Mouse (Mus musculus) activated CD4-positive, CD25-positive, alpha-beta regulatory T cell (primary cell): ENCODE results near the gene Mesd. TPM values are rescaled to one million over a fixed set of nuclear protein-coding genes. Genes with fewer than 3 reads are reported as not detected.

Experiments used
- polyA plus RNA-seq, 2 experiments: library from polyadenylated mRNA; unstranded; fragments of 100-300 nt; shearing (Covaris generic); gene quantifications; one replicate each; pipeline ENCODE4 v1.2.1; 2017

Mesd gene
- 10 to 100 TPM; 32.8 to 33.0 TPM for polyA plus RNA-seq

GRCm38 (mm10) chr7:83884021-83884658 lies at the start of gene Mesd, which contains the start of gene Tlnrd1:
Gene Mesd (plus strand): TSS chr7:83884466.
Gene Tlnrd1 (minus strand): TSS chr7:83884305.

Other genes starting within 250 kb of the Mesd start
- gene Il16, start 138.7 kb upstream of the Mesd start, polyA plus RNA-seq, result 100 to 1,000 TPM; 315 to 369 TPM
- under 1 TPM in 1 of 2 experiments, not detected in 1; 0.20 TPM for gene Cfap161, start 89.6 kb upstream of the Mesd start, polyA plus RNA-seq
- 10 to 100 TPM in 1 of 2 experiments, 1 to 10 TPM in 1; 5.2 to 10.5 TPM for gene Tlnrd1, start 161 bp upstream of the Mesd start, polyA plus RNA-seq
- under 1 TPM in 1 of 2 experiments, not detected in 1; 0.41 TPM for gene Cemip, start 202.0 kb downstream of the Mesd start, polyA plus RNA-seq